Mouse (Mus musculus): ENCODE data around the gene Olfr1490. TPM values are rescaled to one million over a fixed set of nuclear protein-coding genes. Genes with fewer than 3 reads are reported as not detected.
"Not testable (repeated sequence)": the region's sequence is repeated elsewhere in the genome, so short reads cannot be mapped to it uniquely, and the experiment has no call there.

The Olfr1490 gene
- polyA plus RNA-seq (2012) = not detected in 2 replicates

- peaks cover 5% of the 10 kb centered on the region for H3K9me3 ChIP-seq (ENCODE audit: control insufficient read depth, low read length)
- H3K4me1 ChIP-seq (ENCODE audit: control insufficient read depth) = no peaks in the 10 kb centered on the region
- H3K4me3 ChIP-seq (replicated peaks) = no peak within 1 kb of the TSS
- H3K36me3 ChIP-seq (ENCODE audit: control insufficient read depth) = no peaks in the 10 kb centered on the region
- no peaks in the 10 kb centered on the region for H3K27me3 ChIP-seq (ENCODE audit: control insufficient read depth)
- TF ChIP-seq TAL1 (IDR thresholded peaks at IDR 0.05; ENCODE audit: low read length) (no peak), GATA1 (IDR thresholded peaks at IDR 0.05; ENCODE audit: low read length) (no peak)
Observed at GRCm38 (mm10) chr19:13650791-13651190, at the start of gene Olfr1490. TSS of gene Olfr1490 (plus strand) at chr19:13651091.

- not testable (repeated sequence) for H3K27me3 ChIP-seq (ENCODE audit: control insufficient read depth); H3K9me3 ChIP-seq (ENCODE audit: control insufficient read depth, low read length); H3K4me3 ChIP-seq (replicated peaks); H3K4me1 ChIP-seq (ENCODE audit: control insufficient read depth); H3K36me3 ChIP-seq (ENCODE audit: control insufficient read depth)
Observed at GRCm38 (mm10) chr19:13617075-13617474, 33.8 kb upstream of the Olfr1490 start, which contains the start of gene Olfr1487. TSS of gene Olfr1487 (plus strand) at chr19:13617375.

- Histone ChIP-seq H3K27me3 (ENCODE audit: control insufficient read depth) (no peaks in the 10 kb centered on the region), H3K4me3 (replicated peaks) (no peak within 1 kb of the TSS), H3K9me3 (ENCODE audit: control insufficient read depth, low read length) (no peaks in the 10 kb centered on the region), H3K36me3 (ENCODE audit: control insufficient read depth) (no peaks in the 10 kb centered on the region), H3K4me1 (ENCODE audit: control insufficient read depth) (no peaks in the 10 kb centered on the region)
- TF ChIP-seq TAL1 (IDR thresholded peaks at IDR 0.05; ENCODE audit: low read length) (no peak), GATA1 (IDR thresholded peaks at IDR 0.05; ENCODE audit: low read length) (no peak)
Observed at GRCm38 (mm10) chr19:13631321-13631720, 19.6 kb upstream of the Olfr1490 start, which contains the start of gene Olfr1489. TSS of gene Olfr1489 (plus strand) at chr19:13631621.

- Histone ChIP-seq H3K36me3 (ENCODE audit: control insufficient read depth) (no peaks in the 10 kb centered on the region), H3K27me3 (ENCODE audit: control insufficient read depth) (no peaks in the 10 kb centered on the region), H3K4me3 (replicated peaks) (no peak within 1 kb of the TSS), H3K4me1 (ENCODE audit: control insufficient read depth) (no peaks in the 10 kb centered on the region), H3K9me3 (ENCODE audit: control insufficient read depth, low read length) (no peaks in the 10 kb centered on the region)
- TF ChIP-seq GATA1 (IDR thresholded peaks at IDR 0.05; ENCODE audit: low read length) = no peak
- no peak for TF ChIP-seq TAL1 (IDR thresholded peaks at IDR 0.05; ENCODE audit: low read length)
Observed at GRCm38 (mm10) chr19:13696968-13697367, 46.1 kb downstream of the Olfr1490 start, which contains the start of gene Olfr1491. TSS of gene Olfr1491 (plus strand) at chr19:13697268.

Other genes with a start within 250 kb of the Olfr1490 start
- not detected in 2 replicates for gene Olfr1469, start 243.2 kb upstream of the Olfr1490 start, polyA plus RNA-seq (2012)
- not detected in 2 replicates for gene Olfr1471, start 207.7 kb upstream of the Olfr1490 start, polyA plus RNA-seq (2012)
- not detected in 2 replicates for gene Olfr1472, start 195.0 kb upstream of the Olfr1490 start, polyA plus RNA-seq (2012)
- not detected in 2 replicates for gene Olfr1474, start 181.5 kb upstream of the Olfr1490 start, polyA plus RNA-seq (2012)
- gene Olfr1475, start 170.9 kb upstream of the Olfr1490 start, polyA plus RNA-seq (2012) = not detected in 2 replicates
- gene Olfr1477, start 150.5 kb upstream of the Olfr1490 start, polyA plus RNA-seq (2012) = 0.01 TPM in 1 of 2 replicates, not detected in the other
- not detected in 2 replicates for gene Olfr1480, start 123.2 kb upstream of the Olfr1490 start, polyA plus RNA-seq (2012)
- gene Olfr1484, start 67.6 kb upstream of the Olfr1490 start, polyA plus RNA-seq (2012) = 0.01 TPM in 1 of 2 replicates, not detected in the other
- not detected in 2 replicates for gene Olfr1487, start 33.7 kb upstream of the Olfr1490 start, polyA plus RNA-seq (2012)
- gene Olfr1489, start 19.5 kb upstream of the Olfr1490 start, polyA plus RNA-seq (2012) = not detected in 2 replicates
- gene Olfr1491, start 46.2 kb downstream of the Olfr1490 start, polyA plus RNA-seq (2012) = not detected in 2 replicates
- gene Olfr1493-ps1, start 72.2 kb downstream of the Olfr1490 start, polyA plus RNA-seq (2012) = not detected in 2 replicates
- not detected in 2 replicates for gene Olfr1494, start 88.6 kb downstream of the Olfr1490 start, polyA plus RNA-seq (2012)
- gene Olfr1495, start 113.5 kb downstream of the Olfr1490 start, polyA plus RNA-seq (2012) = not detected in 2 replicates
- gene Olfr1496, start 126.8 kb downstream of the Olfr1490 start, polyA plus RNA-seq (2012) = not detected in 2 replicates
- gene Olfr1497, start 147.1 kb downstream of the Olfr1490 start, polyA plus RNA-seq (2012) = not detected in 2 replicates
- gene Olfr1499, start 168.4 kb downstream of the Olfr1490 start, polyA plus RNA-seq (2012) = not detected in 2 replicates
- not detected in 2 replicates for gene Olfr1500, start 179.4 kb downstream of the Olfr1490 start, polyA plus RNA-seq (2012)
- gene Olfr1501, start 199.6 kb downstream of the Olfr1490 start, polyA plus RNA-seq (2012) = not detected in 2 replicates
- gene Olfr1502, start 210.7 kb downstream of the Olfr1490 start, polyA plus RNA-seq (2012) = not detected in 2 replicates
- not detected in 2 replicates for gene Olfr1504, start 246.8 kb downstream of the Olfr1490 start, polyA plus RNA-seq (2012)